In the genomic region with DNA sequence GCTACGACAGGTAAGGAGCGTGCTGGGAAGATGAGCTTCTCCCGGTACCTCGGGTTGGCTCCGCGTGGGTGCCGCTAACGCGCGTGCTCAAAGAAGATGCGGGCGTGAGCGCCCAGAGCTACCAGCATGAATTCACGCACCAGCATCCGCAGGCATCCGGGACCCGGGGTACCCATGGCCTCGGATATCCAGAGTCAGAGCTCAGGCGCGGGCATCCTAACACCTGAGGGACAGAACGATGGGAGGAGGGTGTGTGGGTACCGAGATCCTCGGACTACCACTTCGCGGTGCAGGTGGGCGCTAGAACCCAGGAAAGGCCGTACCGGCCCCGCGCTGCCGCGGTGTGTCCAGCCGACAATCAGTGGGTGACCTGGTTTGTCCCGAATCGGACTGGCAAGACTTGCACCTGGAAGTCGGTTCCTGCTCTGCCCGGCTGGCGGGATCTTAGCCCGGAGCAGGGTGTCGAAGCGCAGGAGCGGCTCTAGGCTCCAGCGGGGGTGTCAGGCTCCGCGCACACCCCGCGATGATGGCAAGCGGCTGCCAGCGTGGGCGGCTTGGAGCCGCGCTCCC, we compare ENCODE assay signal across 9 mouse cellular contexts. TPM values are rescaled to one million over a fixed set of nuclear protein-coding genes. Genes with fewer than 3 reads are reported as not detected.
DNase-seq lines count a peak whose midpoint lies in the region; ATAC-seq and TF ChIP-seq lines count a peak whose summit lies in the region.
"Had no signal": no experiment of that assay in that cellular context is flagged by ENCODE, and none has a peak within 500 bp of the region (broad histone marks: within the 10 kb centered on the region; RNA-seq: fewer than 3 reads in every experiment).

No protein-coding gene starts in this region.

- no peak for TF ChIP-seq EP300 in liver, embryonic 14.5 days (IDR thresholded peaks at IDR 0.05; ENCODE audit: low read depth)

- WGBS in forebrain, embryonic 13.5 days, result under 1% methylated on average over 52 of the region's 52 CpGs
- under 1% methylated on average over 52 of the region's 52 CpGs for WGBS in intestine, embryonic 15.5 days
- 3% methylated on average over 52 of the region's 52 CpGs for WGBS in liver, embryonic 14.5 days (ENCODE audit: insufficient replicate concordance)

- peaks cover 55% of the 10 kb centered on the region for H3K27me3 ChIP-seq in forebrain, embryonic 13.5 days
- H3K27me3 ChIP-seq in intestine, embryonic 15.5 days (replicated peaks), result peaks cover 38% of the 10 kb centered on the region
- peaks cover 39% of the 10 kb centered on the region for H3K27me3 ChIP-seq in liver, embryonic 14.5 days (ENCODE audit: control insufficient read depth, insufficient read depth, low read length)

- peak; percentile 20 to 47 for DNase-seq in kidney, postnatal 4 days
- DNase-seq in kidney, postnatal 25 days, result no peak
- DNase-seq in liver, embryonic 14.5 days (ENCODE audit: low read depth in 3 of 3, low spot score in 3 of 3), result no peak
- peak; percentile 72 for DNase-seq in right cerebral cortex, postnatal 4 days
- DNase-seq in gastrocnemius, postnatal 36 days, result no peak

- peaks cover 4% of the 10 kb centered on the region; the same call in 1 of the 2 replicates for H3K4me1 ChIP-seq in brown adipose tissue, adult 24 weeks (ENCODE audit: control insufficient read depth, insufficient read depth, insufficient read length, low read length)
- peaks cover 12% of the 10 kb centered on the region for H3K4me1 ChIP-seq in forebrain, embryonic 13.5 days
- H3K4me1 ChIP-seq in intestine, embryonic 15.5 days (replicated peaks), result peaks cover 9% of the 10 kb centered on the region
- no peaks in the 10 kb centered on the region for H3K4me1 ChIP-seq in liver, embryonic 14.5 days (replicated peaks; ENCODE audit: control insufficient read depth in 2 of 2, insufficient read depth in 2 of 2, low read length in 1 of 2)

- H3K27ac ChIP-seq in brown adipose tissue, adult 24 weeks (replicated peaks; ENCODE audit: low read depth, low read length), result no peak overlapping the region
- no peak overlapping the region; the same call in 1 of the 2 replicates for H3K27ac ChIP-seq in forebrain, embryonic 13.5 days
- H3K27ac ChIP-seq in intestine, embryonic 15.5 days, result no peak overlapping the region
- H3K27ac ChIP-seq in liver, embryonic 14.5 days, result no peak overlapping the region

- peak; percentile 44 for ATAC-seq in forebrain, embryonic 13.5 days
- peak; percentile 18; the same call in 1 of the 2 replicates for ATAC-seq in intestine, embryonic 15.5 days
- no peak for ATAC-seq in liver, embryonic 14.5 days (ENCODE audit: insufficient read depth)

- peaks cover 4% of the 10 kb centered on the region; the same call in 1 of the 2 replicates for H3K36me3 ChIP-seq in forebrain, embryonic 13.5 days (ENCODE audit: poor library complexity, severe bottlenecking)
- H3K36me3 ChIP-seq in intestine, embryonic 15.5 days, result no peaks in the 10 kb centered on the region
- H3K36me3 ChIP-seq in liver, embryonic 14.5 days (replicated peaks; ENCODE audit: control insufficient read depth, insufficient read depth, low read depth), result no peaks in the 10 kb centered on the region

- no peaks in the 10 kb centered on the region for H3K9me3 ChIP-seq in forebrain, embryonic 13.5 days (replicated peaks)
- no peaks in the 10 kb centered on the region for H3K9me3 ChIP-seq in intestine, embryonic 15.5 days
- H3K9me3 ChIP-seq in liver, embryonic 14.5 days (ENCODE audit: control insufficient read depth, low read length), result no peaks in the 10 kb centered on the region

- H3K4me2 ChIP-seq in forebrain, embryonic 13.5 days, result peak overlapping the region; percentile 95
- peak overlapping the region; percentile 88 for H3K4me2 ChIP-seq in intestine, embryonic 15.5 days (replicated peaks)
- H3K4me2 ChIP-seq in liver, embryonic 14.5 days (ENCODE audit: low read depth), result peak overlapping the region; percentile 24

- H3K4me3 ChIP-seq in brown adipose tissue, adult 24 weeks (ENCODE audit: insufficient read depth, low read depth, low read length), result peak overlapping the region; percentile 35
- peak overlapping the region; percentile 62 for H3K4me3 ChIP-seq in forebrain, embryonic 13.5 days
- peak overlapping the region; percentile 43 for H3K4me3 ChIP-seq in intestine, embryonic 15.5 days (replicated peaks)
- H3K4me3 ChIP-seq in liver, embryonic 14.5 days (ENCODE audit: insufficient read depth in 1 of 2, low read depth in 2 of 2, low read length in 2 of 2), result no peak overlapping the region

- H3K9ac ChIP-seq in forebrain, embryonic 13.5 days, result peak overlapping the region; percentile 72
- H3K9ac ChIP-seq in intestine, embryonic 15.5 days, result 0 out of 2 replicates have a peak overlapping the region, but pooled peaks have one; percentile 17
- H3K9ac ChIP-seq in liver, embryonic 14.5 days (replicated peaks), result no peak overlapping the region

- intact Hi-C loops in gastrocnemius, postnatal 36 days (cut with DNase I), result no loop called here

- no peak for TF ChIP-seq CTCF in liver, embryonic 14.5 days (IDR thresholded peaks at IDR 0.05; ENCODE audit: low read depth)

RNA-seq across cellular contexts. Expression of a gene that starts 0.7 kb away (rescaled TPM):
- 0.58 TPM in 1 of 2 replicates, not detected in the other for polyA plus RNA-seq in brown adipose tissue, adult 24 weeks (2012; ENCODE audit: insufficient read depth, insufficient read length, missing spikeins)
- polyA plus RNA-seq in forebrain, embryonic 13.5 days (2015; fragmentation: Nextera tagmentation; extraction: Ambion mirVana), result 27.1 and 31.5 TPM in 2 replicates
- polyA plus RNA-seq in intestine, embryonic 15.5 days (2015; fragmentation: Nextera tagmentation; extraction: Ambion mirVana), result 3.0 TPM in 2 replicates
- polyA plus RNA-seq in liver, embryonic 14.5 days (2012; rRNA removed), result 0.06 and 0.14 TPM in 2 replicates
- not detected in 2 replicates for polyA plus RNA-seq in liver, embryonic 14.5 days (2014; fragmentation: Nextera tagmentation; extraction: Ambion mirVana)
- total RNA-seq in gastrocnemius, postnatal 36 days (2021), result under 1 TPM; 0.38 to 0.49 TPM

RNA-seq across cellular contexts. Expression of a gene that starts 16.6 kb away (rescaled TPM):
- 62.9 and 67.8 TPM in 2 replicates for polyA plus RNA-seq in brown adipose tissue, adult 24 weeks (2012; ENCODE audit: insufficient read depth, insufficient read length, missing spikeins)
- 84.0 and 84.5 TPM in 2 replicates for polyA plus RNA-seq in forebrain, embryonic 13.5 days (2015; fragmentation: Nextera tagmentation; extraction: Ambion mirVana)
- polyA plus RNA-seq in intestine, embryonic 15.5 days (2015; fragmentation: Nextera tagmentation; extraction: Ambion mirVana), result 76.7 and 85.0 TPM in 2 replicates
- polyA plus RNA-seq in liver, embryonic 14.5 days (2012; rRNA removed), result 31.0 and 37.2 TPM in 2 replicates
- 39.0 and 45.6 TPM in 2 replicates for polyA plus RNA-seq in liver, embryonic 14.5 days (2014; fragmentation: Nextera tagmentation; extraction: Ambion mirVana)
- total RNA-seq in gastrocnemius, postnatal 36 days (2021), result 100 to 1,000 TPM in 1 of 2 experiments, 10 to 100 TPM in 1; 90.9 to 108 TPM

RNA-seq across cellular contexts. Expression of a gene that starts 20.9 kb away (rescaled TPM):
- not detected in 2 replicates for polyA plus RNA-seq in brown adipose tissue, adult 24 weeks (2012; ENCODE audit: insufficient read depth, insufficient read length, missing spikeins)
- polyA plus RNA-seq in forebrain, embryonic 13.5 days (2015; fragmentation: Nextera tagmentation; extraction: Ambion mirVana), result 0.05 TPM in 1 of 2 replicates, not detected in the other
- 0.08 TPM in 2 replicates for polyA plus RNA-seq in intestine, embryonic 15.5 days (2015; fragmentation: Nextera tagmentation; extraction: Ambion mirVana)
- 0.01 TPM in 1 of 2 replicates, not detected in the other for polyA plus RNA-seq in liver, embryonic 14.5 days (2012; rRNA removed)
- not detected in 2 replicates for polyA plus RNA-seq in liver, embryonic 14.5 days (2014; fragmentation: Nextera tagmentation; extraction: Ambion mirVana)
- 1 to 10 TPM; 1.3 to 1.8 TPM for total RNA-seq in gastrocnemius, postnatal 36 days (2021)

RNA-seq across cellular contexts. Expression of a gene that starts 56.6 kb away (rescaled TPM):
- polyA plus RNA-seq in brown adipose tissue, adult 24 weeks (2012; ENCODE audit: insufficient read depth, insufficient read length, missing spikeins), result not detected in 2 replicates
- not detected in 2 replicates for polyA plus RNA-seq in forebrain, embryonic 13.5 days (2015; fragmentation: Nextera tagmentation; extraction: Ambion mirVana)
- not detected in 2 replicates for polyA plus RNA-seq in intestine, embryonic 15.5 days (2015; fragmentation: Nextera tagmentation; extraction: Ambion mirVana)
- polyA plus RNA-seq in liver, embryonic 14.5 days (2012; rRNA removed), result not detected in 2 replicates
- polyA plus RNA-seq in liver, embryonic 14.5 days (2014; fragmentation: Nextera tagmentation; extraction: Ambion mirVana), result not detected in 2 replicates
- total RNA-seq in gastrocnemius, postnatal 36 days (2021), result not detected
- polyA plus RNA-seq: large intestine, adult 2 months had no signal

Comparison
In these comparisons a context has a peak if more than half of its experiments do, and no peak if none do; other contexts are left out.
1. DNase-seq: peak in kidney, postnatal 4 days (2 of 2) and right cerebral cortex, postnatal 4 days (single experiment); none in kidney, postnatal 25 days (0 of 2), liver, embryonic 14.5 days (0 of 3) and gastrocnemius, postnatal 36 days (0 of 2).
2. H3K4me3 ChIP-seq: peak in brown adipose tissue, adult 24 weeks (single experiment), forebrain, embryonic 13.5 days (single experiment) and intestine, embryonic 15.5 days (single experiment); none in liver, embryonic 14.5 days (0 of 2).
3. H3K4me2 ChIP-seq: peak in every context shown above with its lines; median percentile 95 in forebrain, embryonic 13.5 days; 88 in intestine, embryonic 15.5 days; 24 in liver, embryonic 14.5 days.